Mouse (Mus musculus): ENCODE data around the gene Btbd35f16. TPM values are rescaled to one million over a fixed set of nuclear protein-coding genes. Genes with fewer than 3 reads are reported as not detected.
"Not testable (repeated sequence)": the region's sequence is repeated elsewhere in the genome, so short reads cannot be mapped to it uniquely, and the experiment has no call there.

Btbd35f16 gene
- total RNA-seq (2021), result not detected

GRCm38 (mm10) chrX:3956902-3957301, at the start of gene Btbd35f16:
Gene Btbd35f16, minus strand, starts transcription at chrX:3957002.
- intact Hi-C loops (cut with DNase I); DNase-seq: not testable (repeated sequence)

Other genes starting within 250 kb of the Btbd35f16 start
- gene Btbd35f10, start 204.1 kb downstream of the Btbd35f16 start, total RNA-seq (2021), result not detected
- not detected for gene Btbd35f3, start 80.7 kb upstream of the Btbd35f16 start, total RNA-seq (2021)
- not detected for gene Btbd35f28, start 239.6 kb upstream of the Btbd35f16 start, total RNA-seq (2021)

Measured in left cerebral cortex, postnatal 4 days (tissue).